Mouse (Mus musculus) hindbrain, embryonic 13.5 days (tissue): Measurements from ENCODE around the gene Ddx17. TPM values are rescaled to one million over a fixed set of nuclear protein-coding genes. Genes with fewer than 3 reads are reported as not detected.

Experiments
- ATAC-seq: fragments of 200-750 bp; cut with Nextera tagmentation; 2 replicates; pipeline ENCODE4 v1.8.0; 2017; ENCODE audit warnings: moderate TSS enrichment; ENCODE audit not compliant: low FRiP score
- H3K27ac ChIP-seq: fragments of 300-500 bp; sonication (generic); 2 replicates; pipeline ENCODE4 v1.5.1; 2015; ENCODE audit warnings: inconsistent platforms, mild to moderate bottlenecking, moderate library complexity
- H3K27me3 ChIP-seq: fragments of 300-500 bp; sonication (generic); 2 replicates; pipeline ENCODE4 v1.6.1; 2015; ENCODE audit warnings: mild to moderate bottlenecking, inconsistent platforms
- H3K36me3 ChIP-seq: fragments of 300-500 bp; sonication (generic); 2 replicates; pipeline ENCODE4 v1.6.1; 2015; ENCODE audit warnings: mild to moderate bottlenecking, inconsistent platforms
- H3K4me1 ChIP-seq: fragments of 300-500 bp; sonication (generic); replicated peaks from 2 replicates; pipeline ENCODE4 v1.6.1; 2015; ENCODE audit warnings: inconsistent platforms
- H3K4me2 ChIP-seq: fragments of 300-500 bp; sonication (generic); 2 replicates; pipeline ENCODE4 v1.6.1; 2015; ENCODE audit warnings: inconsistent platforms, mild to moderate bottlenecking, moderate library complexity
- H3K4me3 ChIP-seq: fragments of 300-500 bp; sonication (generic); 2 replicates; pipeline ENCODE4 v1.5.1; 2015; ENCODE audit warnings: mild to moderate bottlenecking, inconsistent platforms
- H3K9ac ChIP-seq: fragments of 300-500 bp; sonication (generic); 2 replicates; pipeline ENCODE4 v1.6.1; 2015; ENCODE audit warnings: mild to moderate bottlenecking, inconsistent platforms
- H3K9me3 ChIP-seq: fragments of 300-500 bp; sonication (generic); 2 replicates; pipeline ENCODE4 v1.6.1; 2016; ENCODE audit warnings: inconsistent platforms
- WGBS: fragments of 180-500 bp; shearing (Covaris S2); methylation state at CpG from one replicate; pipeline ENCODE4 v1.1.7; 2015; 5-methylcytosine and 5-hydroxymethylcytosine counted together
- polyA plus RNA-seq: library from polyadenylated mRNA; unstranded; fragments of >200 nt; fragmentation: Nextera tagmentation; extraction: Ambion mirVana; gene quantifications from 2 replicates; pipeline ENCODE4 v1.2.1, GENCODE M21; 2015

Gene Ddx17
- polyA plus RNA-seq, 1 experiment from 2014 or later: 59.2 TPM

- Histone ChIP-seq H3K4me2 (peak within 1 kb of the TSS; percentile 76), H3K4me3 (peak within 1 kb of the TSS; percentile 45), H3K27me3 (peaks cover 78% of the 10 kb centered on the region), H3K9me3 (no peaks in the 10 kb centered on the region), H3K4me1 (peaks cover 34% of the 10 kb centered on the region), H3K36me3 (no peaks in the 10 kb centered on the region), H3K27ac (no peak within 1 kb of the TSS), H3K9ac (peak within 1 kb of the TSS; percentile 62)
- WGBS: under 1% methylated on average over 71 of the region's 71 CpGs
- 0 out of 2 replicates have a peak, but pooled peaks have one; percentile 12 for ATAC-seq
Observed at GRCm38 (mm10) chr15:79516171-79517096, 30.1 kb downstream of the Ddx17 start, which contains the start of gene Kdelr3. Kdelr3 (plus strand) TSS chr15:79516411.

DNA sequence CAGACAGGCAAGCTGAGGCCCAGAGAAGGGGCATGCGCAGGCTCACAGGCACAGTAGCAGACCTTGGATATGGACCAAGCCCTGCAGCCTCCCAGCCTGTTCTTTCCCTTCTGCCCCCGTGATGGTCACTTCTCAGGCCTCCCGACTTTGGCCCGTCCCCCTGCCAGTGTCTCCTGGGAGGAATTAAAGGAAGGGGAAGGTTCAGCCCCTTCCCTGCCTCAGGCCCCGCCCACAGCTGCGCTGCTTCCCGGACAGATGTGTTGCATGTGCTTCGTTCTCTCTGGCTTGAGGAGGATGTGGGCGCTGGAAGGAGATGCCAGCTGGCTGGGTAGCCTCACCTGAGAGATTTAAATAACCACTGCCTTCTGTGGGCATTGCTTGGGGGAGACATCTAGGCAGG, 32.6 kb downstream of the Ddx17 start:
- H3K4me2 ChIP-seq: no peak overlapping the region
- no peak overlapping the region for H3K27ac ChIP-seq
- H3K9me3 ChIP-seq: no peaks in the 10 kb centered on the region
- H3K4me3 ChIP-seq: no peak overlapping the region
- no peaks in the 10 kb centered on the region for H3K36me3 ChIP-seq
- no peak for ATAC-seq
- peaks cover 96% of the 10 kb centered on the region for H3K27me3 ChIP-seq
- peaks cover 39% of the 10 kb centered on the region for H3K4me1 ChIP-seq
- 10% methylated on average over 9 of the region's 9 CpGs for WGBS
- H3K9ac ChIP-seq: no peak overlapping the region

DNA sequence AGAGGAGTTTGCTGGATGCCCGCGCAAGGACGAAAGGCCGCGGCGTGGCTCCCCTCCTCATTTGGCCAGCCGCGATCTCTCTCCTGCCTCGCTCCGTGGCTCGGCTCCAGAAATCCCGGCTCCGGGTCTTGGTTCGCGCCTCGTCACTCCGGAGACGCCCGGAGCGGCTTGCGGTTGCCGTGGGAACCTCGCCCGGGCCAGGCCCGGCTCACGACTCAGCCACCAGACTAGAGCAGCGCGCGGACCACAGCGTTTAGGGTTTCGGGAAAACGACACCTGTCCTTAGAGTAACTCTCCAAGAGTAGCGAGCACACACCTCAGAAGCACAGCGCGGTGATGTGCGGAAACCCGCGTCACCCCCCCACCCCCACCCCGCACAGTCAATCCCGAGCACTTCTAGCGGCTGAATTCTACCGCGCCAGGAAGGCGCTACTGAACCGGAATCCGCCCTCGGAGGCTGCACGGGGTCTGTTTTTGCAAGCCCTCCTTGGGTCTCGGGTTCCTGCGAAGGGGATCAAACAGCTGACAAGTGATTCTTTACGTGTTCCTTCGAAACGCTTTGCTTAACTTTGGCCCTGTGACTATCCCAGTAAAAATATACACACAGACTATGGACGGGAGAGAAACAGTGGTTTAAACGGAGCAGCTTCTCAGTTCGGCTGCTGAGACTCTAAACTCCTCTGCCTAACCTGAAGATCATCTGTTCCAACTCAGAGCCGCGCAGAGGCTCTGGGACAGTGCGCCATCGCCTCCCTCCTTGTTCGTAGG, 34.8 kb downstream of the Ddx17 start:
- Histone ChIP-seq H3K4me2 (peak overlapping the region; percentile 64), H3K4me1 (peaks cover 25% of the 10 kb centered on the region), H3K36me3 (no peaks in the 10 kb centered on the region), H3K27ac (no peak overlapping the region), H3K9me3 (no peaks in the 10 kb centered on the region), H3K4me3 (peak overlapping the region; percentile 37), H3K9ac (peak overlapping the region; percentile 62), H3K27me3 (peaks cover 96% of the 10 kb centered on the region)
- ATAC-seq: peak; percentile 81
- under 1% methylated on average over 61 of the region's 61 CpGs for WGBS

DNA sequence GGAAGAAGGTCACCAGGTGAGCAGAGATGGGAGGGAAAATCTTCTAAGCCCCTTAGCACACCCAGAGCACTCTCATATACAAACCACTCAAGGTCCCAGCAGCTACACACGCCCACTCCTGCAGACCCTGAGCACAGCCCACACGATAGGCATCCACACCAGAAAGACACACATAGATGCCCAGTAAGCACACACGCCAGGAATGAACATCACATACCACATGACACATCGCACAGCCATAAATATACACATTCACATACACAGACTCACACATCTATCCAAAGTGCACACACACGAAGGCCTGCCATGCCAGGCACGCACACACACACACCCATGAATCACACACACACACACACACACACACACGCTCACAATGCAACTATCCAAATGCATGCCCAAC, 36.1 kb downstream of the Ddx17 start:
- Histone ChIP-seq H3K9ac (peak overlapping the region; percentile 13; the same call in 1 of the 2 replicates), H3K27me3 (peaks cover 96% of the 10 kb centered on the region), H3K27ac (no peak overlapping the region), H3K36me3 (no peaks in the 10 kb centered on the region), H3K4me1 (peaks cover 24% of the 10 kb centered on the region), H3K4me3 (no peak overlapping the region), H3K4me2 (no peak overlapping the region), H3K9me3 (no peaks in the 10 kb centered on the region)
- ATAC-seq: no peak
- 78% methylated on average over 7 of the region's 7 CpGs for WGBS

DNA sequence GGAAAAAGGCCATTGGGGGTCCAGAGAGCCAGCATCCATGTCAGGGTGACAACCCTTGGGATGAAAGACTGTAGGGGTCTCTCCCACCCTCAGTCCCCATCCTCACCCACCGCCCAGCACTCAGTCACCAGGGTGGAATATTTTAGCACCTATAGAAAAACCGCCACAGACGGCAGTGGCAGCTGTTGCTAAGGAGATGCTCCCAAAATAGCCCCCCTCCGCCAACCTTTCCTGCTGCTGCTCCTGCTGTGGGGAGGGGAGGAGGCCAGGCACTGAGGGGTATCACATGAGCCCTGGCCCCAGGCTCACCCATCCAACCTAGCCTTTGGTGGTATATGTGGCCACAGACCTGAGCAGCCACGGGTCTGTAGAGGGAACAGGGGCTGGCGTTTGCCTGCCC, 36.5 kb downstream of the Ddx17 start:
- H3K36me3 ChIP-seq: no peaks in the 10 kb centered on the region
- no peak overlapping the region for H3K4me2 ChIP-seq
- no peaks in the 10 kb centered on the region for H3K9me3 ChIP-seq
- peaks cover 96% of the 10 kb centered on the region for H3K27me3 ChIP-seq
- 26% methylated on average over 6 of the region's 6 CpGs for WGBS
- H3K4me3 ChIP-seq: no peak overlapping the region
- H3K9ac ChIP-seq: peak overlapping the region; percentile 13; the same call in 1 of the 2 replicates
- peaks cover 29% of the 10 kb centered on the region for H3K4me1 ChIP-seq
- no peak overlapping the region for H3K27ac ChIP-seq
- ATAC-seq: no peak

DNA sequence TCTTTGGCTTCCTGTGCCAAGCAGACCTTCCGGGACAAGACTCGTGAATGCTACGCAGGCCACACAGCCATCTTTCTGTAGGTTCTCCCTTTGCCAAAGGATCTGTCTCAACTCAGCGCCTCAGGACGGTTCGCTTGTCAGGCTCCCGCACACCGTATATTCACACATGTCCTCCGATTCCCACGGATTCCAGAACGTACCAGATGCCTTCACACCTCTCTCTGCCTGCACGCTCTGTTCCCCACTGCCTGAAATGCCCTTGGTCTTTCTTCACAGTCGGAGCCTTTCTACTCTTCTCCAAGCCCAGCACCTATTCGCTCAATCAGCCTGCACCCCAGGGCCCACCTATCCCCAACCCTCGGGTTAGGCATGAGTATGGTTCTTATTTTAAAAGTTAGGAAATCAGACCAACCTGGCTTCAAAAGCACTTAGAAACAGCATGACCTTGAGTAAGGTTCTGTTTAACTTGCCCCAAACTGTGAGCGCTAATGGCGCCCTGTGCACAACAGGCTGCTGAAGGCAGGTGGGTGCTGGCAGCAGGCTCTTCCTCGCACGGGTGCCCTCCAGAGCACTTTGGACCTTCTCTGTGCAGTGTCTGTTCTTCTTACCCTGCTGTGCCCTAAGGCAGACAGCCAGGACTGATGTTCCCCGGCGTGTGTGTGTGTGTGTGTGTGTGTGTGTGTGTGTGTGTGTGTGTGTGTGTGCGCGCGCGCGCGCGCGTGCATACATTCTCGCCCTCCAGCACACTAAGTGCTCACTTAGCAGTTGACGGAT, 39.3 kb downstream of the Ddx17 start:
- peaks cover 96% of the 10 kb centered on the region for H3K27me3 ChIP-seq
- no peak overlapping the region for H3K4me2 ChIP-seq
- peaks cover 28% of the 10 kb centered on the region for H3K4me1 ChIP-seq
- WGBS: 61% methylated on average over 31 of the region's 31 CpGs
- no peak for ATAC-seq
- no peaks in the 10 kb centered on the region for H3K9me3 ChIP-seq
- H3K4me3 ChIP-seq: no peak overlapping the region
- no peak overlapping the region for H3K27ac ChIP-seq
- H3K9ac ChIP-seq: no peak overlapping the region
- H3K36me3 ChIP-seq: no peaks in the 10 kb centered on the region

DNA sequence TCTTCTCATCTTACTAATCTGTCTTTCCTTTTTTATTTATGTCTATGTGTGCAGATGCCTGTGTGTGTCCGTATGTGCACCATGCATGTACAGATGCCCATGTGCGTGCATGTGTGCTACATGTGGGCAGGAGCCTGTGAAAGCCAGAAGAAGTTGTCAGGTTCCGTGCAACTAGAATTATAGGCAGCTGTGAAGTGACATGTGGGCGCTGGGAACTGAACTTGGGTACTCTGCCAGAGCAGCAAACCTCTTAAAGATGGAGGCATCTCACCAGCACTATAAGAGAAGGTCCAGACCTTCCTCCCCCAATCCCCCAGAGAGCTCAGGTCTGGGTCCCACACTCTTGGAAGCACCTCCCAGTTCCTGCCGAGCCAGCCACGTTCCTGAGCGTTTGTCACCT, 40.1 kb downstream of the Ddx17 start:
- Histone ChIP-seq H3K36me3 (no peaks in the 10 kb centered on the region), H3K27me3 (peaks cover 99% of the 10 kb centered on the region), H3K9ac (no peak overlapping the region), H3K4me2 (peak overlapping the region; percentile 99), H3K4me3 (peak overlapping the region; percentile 57; the same call in 1 of the 2 replicates), H3K9me3 (no peaks in the 10 kb centered on the region), H3K27ac (no peak overlapping the region), H3K4me1 (peaks cover 22% of the 10 kb centered on the region)
- ATAC-seq: no peak
- 35% methylated on average over 7 of the region's 7 CpGs for WGBS

- no peak overlapping the region for H3K27ac ChIP-seq
- peak; percentile 55 for ATAC-seq
- H3K4me3 ChIP-seq: peak overlapping the region; percentile 57
- peak overlapping the region; percentile 71 for H3K9ac ChIP-seq
- H3K27me3 ChIP-seq: peaks cover 99% of the 10 kb centered on the region
- no peaks in the 10 kb centered on the region for H3K9me3 ChIP-seq
- H3K4me1 ChIP-seq: peaks cover 17% of the 10 kb centered on the region
- peak overlapping the region; percentile 99 for H3K4me2 ChIP-seq
- WGBS: under 1% methylated on average over 54 of the region's 71 CpGs
- H3K36me3 ChIP-seq: no peaks in the 10 kb centered on the region
Observed at GRCm38 (mm10) chr15:79505616-79506283, 40.8 kb downstream of the Ddx17 start.

DNA sequence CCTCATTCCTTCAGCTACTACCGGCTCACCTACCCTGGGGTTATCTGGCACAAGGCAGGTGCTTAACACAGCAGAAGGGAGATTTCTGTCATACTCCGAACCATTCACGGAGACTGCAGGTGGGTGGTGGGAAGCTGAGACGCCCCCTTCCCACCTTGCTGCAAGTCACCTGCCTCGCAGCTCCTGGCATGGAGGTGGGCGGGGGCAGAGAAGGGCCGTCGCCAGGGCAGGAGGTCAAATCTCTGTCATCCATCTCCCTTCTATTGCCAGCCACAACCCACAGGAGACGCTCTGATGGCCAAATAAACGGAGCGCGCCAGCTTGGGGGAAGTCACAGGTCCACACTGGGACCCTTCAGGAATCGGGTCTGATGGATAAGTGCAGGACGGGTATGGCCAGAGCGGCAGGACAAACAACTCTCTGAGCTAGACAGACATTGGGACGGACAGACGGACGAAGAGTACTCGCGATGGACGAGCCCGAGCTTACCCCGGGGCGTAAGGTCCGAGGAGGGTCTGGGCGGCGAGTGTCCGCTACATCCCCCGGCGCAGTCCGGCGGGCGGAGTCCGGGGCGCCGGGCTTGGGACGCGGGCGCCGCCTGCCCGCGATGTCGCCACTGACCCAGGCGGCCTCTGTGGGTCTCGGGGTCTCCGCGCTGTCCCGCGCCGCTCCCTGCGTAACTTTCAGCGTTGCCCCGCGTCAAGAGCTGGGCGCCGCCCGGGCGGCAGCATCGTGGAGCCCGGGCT, 41.7 kb downstream of the Ddx17 start, which contains the start of gene Kcnj4:
Gene Kcnj4 (minus strand): TSS at position 535 of the 746 bp plus-strand sequence.
- peak within 1 kb of the TSS; percentile 99 for H3K4me2 ChIP-seq
- H3K36me3 ChIP-seq: no peaks in the 10 kb centered on the region
- no peak within 1 kb of the TSS for H3K27ac ChIP-seq
- ATAC-seq: no peak
- H3K9me3 ChIP-seq: no peaks in the 10 kb centered on the region
- peak within 1 kb of the TSS; percentile 71 for H3K9ac ChIP-seq
- H3K27me3 ChIP-seq: peaks cover 98% of the 10 kb centered on the region
- H3K4me1 ChIP-seq: peaks cover 17% of the 10 kb centered on the region
- WGBS: 1% methylated on average over 60 of the region's 60 CpGs
- H3K4me3 ChIP-seq: peak within 1 kb of the TSS; percentile 57

GRCm38 (mm10) chr15:79503438-79503837, 43.1 kb downstream of the Ddx17 start:
- Histone ChIP-seq H3K27ac (no peak overlapping the region), H3K27me3 (peaks cover 98% of the 10 kb centered on the region), H3K9ac (no peak overlapping the region), H3K4me2 (no peak overlapping the region), H3K4me1 (peaks cover 17% of the 10 kb centered on the region), H3K4me3 (no peak overlapping the region), H3K9me3 (no peaks in the 10 kb centered on the region), H3K36me3 (no peaks in the 10 kb centered on the region)
- 71% methylated on average over 5 of the region's 5 CpGs for WGBS
- no peak for ATAC-seq

GRCm38 (mm10) chr15:79502891-79503341, 43.6 kb downstream of the Ddx17 start:
- Histone ChIP-seq H3K4me3 (no peak overlapping the region), H3K36me3 (no peaks in the 10 kb centered on the region), H3K4me2 (no peak overlapping the region), H3K27ac (no peak overlapping the region), H3K27me3 (peaks cover 98% of the 10 kb centered on the region), H3K9me3 (no peaks in the 10 kb centered on the region), H3K9ac (0 out of 2 replicates have a peak overlapping the region, but pooled peaks have one; percentile 19), H3K4me1 (peaks cover 17% of the 10 kb centered on the region)
- no peak for ATAC-seq
- WGBS: 24% methylated on average over 18 of the region's 18 CpGs
